Mouse (Mus musculus): ENCODE results near the gene Fbxo2. TPM values are rescaled to one million over a fixed set of nuclear protein-coding genes. Genes with fewer than 3 reads are reported as not detected.
A peak's percentile ranks its signal among the peaks of the same experiment; 100 is the strongest.

The Fbxo2 gene
- polyA plus RNA-seq, 1 experiment from 2014 or later, result 0.50 TPM

DNA sequence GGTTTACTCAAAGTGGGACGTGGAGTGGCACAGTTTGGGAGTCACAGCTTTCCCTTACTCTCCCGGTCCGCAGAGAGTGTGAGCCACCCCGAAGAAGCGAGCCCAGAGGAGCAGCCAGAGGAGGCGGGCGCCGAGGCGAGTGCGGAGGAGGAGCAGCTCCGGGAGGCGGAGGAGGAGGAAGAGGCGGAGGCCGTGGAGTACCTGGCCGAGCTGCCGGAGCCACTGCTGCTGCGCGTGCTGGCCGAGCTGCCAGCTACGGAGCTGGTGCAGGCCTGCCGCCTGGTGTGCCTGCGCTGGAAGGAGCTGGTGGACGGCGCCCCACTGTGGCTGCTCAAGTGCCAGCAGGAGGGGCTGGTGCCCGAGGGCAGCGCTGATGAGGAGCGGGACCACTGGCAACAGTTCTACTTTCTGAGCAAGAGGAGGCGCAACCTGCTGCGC lies 3.6 kb downstream of the Fbxo2 start:
- Histone ChIP-seq H3K9me3 (ENCODE audit: control insufficient read depth, low read length) (no peaks in the 10 kb centered on the region), H3K36me3 (ENCODE audit: control insufficient read depth, insufficient read depth, low read length) (no peaks in the 10 kb centered on the region), H3K27ac (ENCODE audit: low read depth) (no peak overlapping the region), H3K27me3 (replicated peaks; ENCODE audit: control insufficient read depth, insufficient read depth, low read length) (peaks cover 76% of the 10 kb centered on the region), H3K4me2 (ENCODE audit: low read length) (peak overlapping the region; percentile 28), H3K9ac (ENCODE audit: low read length) (no peak overlapping the region), H3K4me1 (replicated peaks; ENCODE audit: control insufficient read depth, insufficient read depth, low read length) (no peaks in the 10 kb centered on the region; the same call in 1 of the 2 replicates), H3K4me3 (ENCODE audit: low read depth, low read length) (peak overlapping the region; percentile 8)
- no peak; the same call in 1 of the 2 replicates for ATAC-seq (replicated peaks; ENCODE audit: low FRiP score, low TSS enrichment, low read depth)
- under 1% methylated on average over 29 of the region's 29 CpGs for WGBS
- DNase-seq (ENCODE audit: low spot score), result peak; percentile 78

DNA sequence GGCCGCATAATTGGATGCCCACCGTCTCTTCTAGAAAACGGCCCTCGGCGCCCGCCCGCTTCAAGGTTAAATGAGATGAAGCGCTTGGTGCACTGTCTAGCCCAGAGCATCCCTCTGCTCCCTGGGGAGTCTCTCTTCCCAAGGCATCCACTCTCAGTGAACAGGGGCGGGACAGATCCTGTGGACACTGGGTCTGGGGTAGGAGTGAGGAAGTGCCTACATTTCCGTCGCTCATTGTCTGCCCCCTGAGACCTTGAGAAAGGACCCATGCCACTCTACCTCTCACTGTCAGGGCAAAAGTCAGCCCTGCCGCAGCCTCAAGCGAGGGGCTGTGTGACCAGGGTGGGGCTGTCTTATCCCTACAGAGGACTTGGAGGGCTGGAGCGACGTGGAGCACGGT lies 4.0 kb downstream of the Fbxo2 start:
- H3K9ac ChIP-seq (ENCODE audit: low read length), result no peak overlapping the region
- no peaks in the 10 kb centered on the region; the same call in 1 of the 2 replicates for H3K4me1 ChIP-seq (replicated peaks; ENCODE audit: control insufficient read depth, insufficient read depth, low read length)
- no peak overlapping the region for H3K27ac ChIP-seq (ENCODE audit: low read depth)
- 3% methylated on average over 16 of the region's 16 CpGs for WGBS
- ATAC-seq (replicated peaks; ENCODE audit: low FRiP score, low TSS enrichment, low read depth) (no peak), DNase-seq (ENCODE audit: low spot score) (no peak)
- H3K9me3 ChIP-seq (ENCODE audit: control insufficient read depth, low read length), result no peaks in the 10 kb centered on the region
- H3K4me3 ChIP-seq (ENCODE audit: low read depth, low read length), result peak overlapping the region; percentile 8; the same call in 1 of the 2 replicates
- H3K4me2 ChIP-seq (ENCODE audit: low read length), result peak overlapping the region; percentile 28
- H3K36me3 ChIP-seq (ENCODE audit: control insufficient read depth, insufficient read depth, low read length), result no peaks in the 10 kb centered on the region
- peaks cover 79% of the 10 kb centered on the region for H3K27me3 ChIP-seq (replicated peaks; ENCODE audit: control insufficient read depth, insufficient read depth, low read length)

DNA sequence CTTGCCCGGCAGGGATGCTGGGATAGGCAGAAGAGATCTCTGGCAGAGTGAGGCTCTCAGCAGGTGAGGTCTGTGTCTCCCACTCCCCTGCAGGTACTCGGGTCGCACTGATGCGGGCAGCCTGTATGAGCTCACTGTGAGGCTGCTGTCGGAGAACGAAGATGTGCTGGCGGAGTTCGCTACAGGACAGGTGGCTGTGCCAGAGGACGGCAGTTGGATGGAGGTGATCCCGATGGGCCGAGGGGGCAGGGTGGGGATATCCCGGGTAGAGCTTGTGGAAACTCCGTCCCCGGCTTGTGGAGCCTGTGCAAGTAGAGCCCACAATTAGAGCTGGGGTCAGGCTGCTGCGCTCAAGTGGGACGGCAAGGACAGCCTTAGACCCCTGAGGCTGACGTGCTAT lies 5.1 kb downstream of the Fbxo2 start:
- Histone ChIP-seq H3K4me1 (replicated peaks; ENCODE audit: control insufficient read depth, insufficient read depth, low read length) (no peaks in the 10 kb centered on the region; the same call in 1 of the 2 replicates), H3K36me3 (ENCODE audit: control insufficient read depth, insufficient read depth, low read length) (no peaks in the 10 kb centered on the region), H3K27me3 (replicated peaks; ENCODE audit: control insufficient read depth, insufficient read depth, low read length) (peaks cover 83% of the 10 kb centered on the region), H3K9me3 (ENCODE audit: control insufficient read depth, low read length) (no peaks in the 10 kb centered on the region), H3K4me3 (ENCODE audit: low read depth, low read length) (no peak overlapping the region), H3K9ac (ENCODE audit: low read length) (no peak overlapping the region), H3K4me2 (ENCODE audit: low read length) (no peak overlapping the region), H3K27ac (ENCODE audit: low read depth) (no peak overlapping the region)
- DNase-seq (ENCODE audit: low spot score) (no peak), ATAC-seq (replicated peaks; ENCODE audit: low FRiP score, low TSS enrichment, low read depth) (no peak)
- 9% methylated on average over 17 of the region's 17 CpGs for WGBS

DNA sequence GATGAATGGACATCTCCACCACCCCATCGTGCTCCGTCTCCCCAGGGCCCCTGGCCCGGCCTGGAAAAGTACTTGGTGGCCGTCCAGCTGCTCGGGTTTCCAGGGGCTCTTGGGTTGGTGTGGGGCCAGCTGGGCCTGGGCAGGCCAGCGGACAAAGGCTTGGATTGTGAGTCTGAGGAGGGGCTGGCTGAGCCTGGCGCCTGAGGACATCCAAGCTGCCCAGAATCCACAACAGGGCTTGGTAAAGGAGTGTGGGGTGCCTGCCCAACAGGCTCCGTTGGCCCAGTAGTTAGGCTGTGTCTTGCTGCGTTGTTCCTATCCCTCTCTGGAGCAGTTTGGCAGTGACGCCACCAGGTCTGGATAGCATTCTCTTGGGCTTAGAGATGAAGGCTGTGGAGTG lies 6.0 kb downstream of the Fbxo2 start:
- Histone ChIP-seq H3K4me2 (ENCODE audit: low read length) (no peak overlapping the region), H3K4me1 (replicated peaks; ENCODE audit: control insufficient read depth, insufficient read depth, low read length) (no peaks in the 10 kb centered on the region), H3K27ac (ENCODE audit: low read depth) (no peak overlapping the region), H3K9ac (ENCODE audit: low read length) (no peak overlapping the region), H3K4me3 (ENCODE audit: low read depth, low read length) (no peak overlapping the region), H3K9me3 (ENCODE audit: control insufficient read depth, low read length) (no peaks in the 10 kb centered on the region), H3K36me3 (ENCODE audit: control insufficient read depth, insufficient read depth, low read length) (no peaks in the 10 kb centered on the region), H3K27me3 (replicated peaks; ENCODE audit: control insufficient read depth, insufficient read depth, low read length) (peaks cover 80% of the 10 kb centered on the region)
- 8% methylated on average over 10 of the region's 10 CpGs for WGBS
- peak; percentile 25; the same call in 1 of the 2 replicates for ATAC-seq (replicated peaks; ENCODE audit: low FRiP score, low TSS enrichment, low read depth)
- peak; percentile 61 for DNase-seq (ENCODE audit: low spot score)

DNA sequence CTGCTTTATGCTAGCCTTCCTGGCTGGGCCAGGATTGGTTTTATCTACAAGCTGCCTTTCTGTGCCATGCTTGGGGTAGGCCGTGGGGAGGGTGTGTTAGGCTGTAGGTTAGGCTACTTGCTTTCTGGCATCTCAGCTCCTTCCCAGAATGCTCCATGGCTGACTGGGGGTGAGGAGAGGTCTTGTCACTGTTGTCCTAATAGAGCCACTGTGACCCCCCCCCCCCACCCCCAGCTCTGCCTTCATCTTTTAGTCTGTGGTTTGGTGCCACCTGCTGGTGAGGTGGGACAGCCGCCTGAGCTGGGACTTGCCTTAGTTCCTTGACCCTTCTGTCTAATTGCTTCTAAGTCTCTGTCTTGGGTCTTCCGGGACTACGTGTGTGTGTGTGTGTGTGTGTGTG lies 6.6 kb downstream of the Fbxo2 start:
- ATAC-seq (replicated peaks; ENCODE audit: low FRiP score, low TSS enrichment, low read depth) (0 out of 2 replicates have a peak, but pooled peaks have one; percentile 14), DNase-seq (ENCODE audit: low spot score) (peak; percentile 79)
- Histone ChIP-seq H3K27ac (ENCODE audit: low read depth) (no peak overlapping the region), H3K4me1 (replicated peaks; ENCODE audit: control insufficient read depth, insufficient read depth, low read length) (no peaks in the 10 kb centered on the region), H3K9me3 (ENCODE audit: control insufficient read depth, low read length) (no peaks in the 10 kb centered on the region), H3K9ac (ENCODE audit: low read length) (no peak overlapping the region), H3K4me3 (ENCODE audit: low read depth, low read length) (no peak overlapping the region), H3K27me3 (replicated peaks; ENCODE audit: control insufficient read depth, insufficient read depth, low read length) (peaks cover 80% of the 10 kb centered on the region), H3K4me2 (ENCODE audit: low read length) (no peak overlapping the region), H3K36me3 (ENCODE audit: control insufficient read depth, insufficient read depth, low read length) (no peaks in the 10 kb centered on the region)
- WGBS, result 15% methylated on average over 4 of the region's 4 CpGs

DNA sequence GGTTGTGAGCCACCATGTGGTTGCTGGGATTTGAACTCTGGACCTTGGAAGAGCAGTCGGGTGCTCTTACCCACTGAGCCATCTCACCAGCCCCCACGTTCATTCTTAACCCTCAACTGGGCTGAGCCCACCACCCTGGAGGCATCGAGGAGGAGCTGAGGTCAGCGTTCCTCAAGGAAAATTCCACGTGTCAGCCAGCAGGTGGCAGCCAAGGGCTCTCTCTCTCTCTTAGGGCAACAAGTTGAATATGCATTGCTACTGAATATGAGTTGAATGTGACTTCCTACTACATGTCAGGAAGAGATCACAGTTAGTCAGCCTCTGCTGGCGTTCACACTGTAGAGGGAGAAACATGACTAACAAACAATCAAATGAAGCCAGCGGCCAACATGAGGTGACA lies 7.9 kb downstream of the Fbxo2 start:
- ATAC-seq (replicated peaks; ENCODE audit: low FRiP score, low TSS enrichment, low read depth), result no peak
- Histone ChIP-seq H3K9me3 (ENCODE audit: control insufficient read depth, low read length) (no peaks in the 10 kb centered on the region), H3K27me3 (replicated peaks; ENCODE audit: control insufficient read depth, insufficient read depth, low read length) (peaks cover 80% of the 10 kb centered on the region), H3K4me1 (replicated peaks; ENCODE audit: control insufficient read depth, insufficient read depth, low read length) (no peaks in the 10 kb centered on the region), H3K9ac (ENCODE audit: low read length) (no peak overlapping the region), H3K4me3 (ENCODE audit: low read depth, low read length) (no peak overlapping the region), H3K4me2 (ENCODE audit: low read length) (no peak overlapping the region), H3K27ac (ENCODE audit: low read depth) (no peak overlapping the region), H3K36me3 (ENCODE audit: control insufficient read depth, insufficient read depth, low read length) (no peaks in the 10 kb centered on the region)
- WGBS, result 26% methylated on average over 7 of the region's 7 CpGs
- peak; percentile 75 for DNase-seq (ENCODE audit: low spot score)

DNA sequence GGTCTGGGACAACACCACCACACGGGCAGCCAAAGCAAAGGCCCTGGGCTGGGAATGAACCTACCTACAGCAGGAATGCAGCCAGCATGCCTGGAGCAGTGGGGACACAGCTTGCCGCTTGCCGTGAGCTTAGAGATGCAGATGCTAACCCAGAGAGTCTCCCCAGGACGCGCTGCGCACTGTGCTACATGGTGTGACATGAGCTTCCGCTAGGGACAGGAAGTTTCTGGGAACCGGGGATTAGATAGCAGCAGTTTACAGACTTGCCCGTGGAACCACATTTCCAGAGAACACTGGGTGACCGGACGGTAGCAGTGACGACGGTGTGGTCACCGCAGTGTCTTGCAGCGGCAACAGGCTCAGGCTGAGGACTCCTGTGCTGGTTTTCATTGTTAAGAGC lies 9.2 kb downstream of the Fbxo2 start:
- ATAC-seq (replicated peaks; ENCODE audit: low FRiP score, low TSS enrichment, low read depth) (no peak), DNase-seq (ENCODE audit: low spot score) (no peak)
- H3K9me3 ChIP-seq (ENCODE audit: control insufficient read depth, low read length), result no peaks in the 10 kb centered on the region
- H3K4me3 ChIP-seq (ENCODE audit: low read depth, low read length), result no peak overlapping the region
- no peaks in the 10 kb centered on the region for H3K4me1 ChIP-seq (replicated peaks; ENCODE audit: control insufficient read depth, insufficient read depth, low read length)
- peaks cover 82% of the 10 kb centered on the region for H3K27me3 ChIP-seq (replicated peaks; ENCODE audit: control insufficient read depth, insufficient read depth, low read length)
- H3K4me2 ChIP-seq (ENCODE audit: low read length), result no peak overlapping the region
- 25% methylated on average over 15 of the region's 15 CpGs for WGBS
- no peak overlapping the region for H3K27ac ChIP-seq (ENCODE audit: low read depth)
- H3K36me3 ChIP-seq (ENCODE audit: control insufficient read depth, insufficient read depth, low read length), result no peaks in the 10 kb centered on the region
- no peak overlapping the region for H3K9ac ChIP-seq (ENCODE audit: low read length)

DNA sequence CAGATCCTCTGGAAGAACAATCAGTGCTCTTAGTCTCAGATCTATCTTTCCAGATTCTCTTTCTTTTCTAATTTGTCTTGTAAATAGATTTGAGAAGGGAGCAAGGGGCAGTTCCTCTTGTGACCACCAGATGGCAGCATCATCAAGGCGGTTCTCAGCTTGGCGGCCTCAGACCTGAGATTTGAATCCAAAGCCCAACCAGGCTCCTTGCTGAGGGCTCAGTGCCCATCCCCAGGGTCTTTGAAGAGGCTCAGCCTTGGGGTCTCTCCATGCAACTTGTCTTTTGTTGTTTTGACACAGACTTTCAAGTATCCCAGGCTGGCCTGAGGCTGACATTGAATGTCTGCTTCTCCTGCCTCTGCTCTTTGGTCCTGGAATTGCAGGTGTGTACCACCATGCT lies 10.4 kb downstream of the Fbxo2 start:
- DNase-seq (ENCODE audit: low spot score), result peak; percentile 80

DNA sequence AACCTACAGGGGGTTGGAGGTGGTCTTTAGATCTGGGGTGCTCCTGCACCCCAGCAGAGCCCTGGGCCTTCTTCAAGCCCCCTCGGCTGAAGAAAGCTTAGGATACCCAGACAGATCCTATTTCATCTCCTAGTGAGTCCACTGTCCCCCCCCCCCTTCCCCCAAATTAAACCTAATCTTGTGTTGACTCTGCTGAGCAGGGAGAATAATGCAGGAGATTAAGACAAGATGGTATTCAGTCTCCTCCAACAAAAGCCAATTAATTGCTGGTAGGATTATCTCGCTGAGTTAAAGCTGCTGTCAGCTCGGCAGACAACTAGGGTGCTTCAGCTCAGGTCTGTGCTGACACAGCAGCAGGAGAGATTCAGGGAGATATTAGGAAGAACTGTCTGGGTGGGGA lies 10.8 kb downstream of the Fbxo2 start:
- Histone ChIP-seq H3K9me3 (ENCODE audit: control insufficient read depth, low read length) (no peaks in the 10 kb centered on the region), H3K4me2 (ENCODE audit: low read length) (no peak overlapping the region), H3K27ac (ENCODE audit: low read depth) (no peak overlapping the region), H3K27me3 (replicated peaks; ENCODE audit: control insufficient read depth, insufficient read depth, low read length) (peaks cover 82% of the 10 kb centered on the region), H3K36me3 (ENCODE audit: control insufficient read depth, insufficient read depth, low read length) (no peaks in the 10 kb centered on the region), H3K4me3 (ENCODE audit: low read depth, low read length) (no peak overlapping the region), H3K9ac (ENCODE audit: low read length) (no peak overlapping the region), H3K4me1 (replicated peaks; ENCODE audit: control insufficient read depth, insufficient read depth, low read length) (no peaks in the 10 kb centered on the region)
- ATAC-seq (replicated peaks; ENCODE audit: low FRiP score, low TSS enrichment, low read depth), result no peak
- 50% methylated on average over 3 of the region's 3 CpGs for WGBS
- DNase-seq (ENCODE audit: low spot score), result no peak

More for the DNA sequence above, 10.4 kb downstream of the Fbxo2 start:
- no peak overlapping the region for H3K27ac ChIP-seq (ENCODE audit: low read depth)
- ATAC-seq (replicated peaks; ENCODE audit: low FRiP score, low TSS enrichment, low read depth), result no peak
- no peak overlapping the region for H3K4me3 ChIP-seq (ENCODE audit: low read depth, low read length)
- H3K4me1 ChIP-seq (replicated peaks; ENCODE audit: control insufficient read depth, insufficient read depth, low read length), result no peaks in the 10 kb centered on the region
- no peaks in the 10 kb centered on the region for H3K36me3 ChIP-seq (ENCODE audit: control insufficient read depth, insufficient read depth, low read length)
- H3K9me3 ChIP-seq (ENCODE audit: control insufficient read depth, low read length), result no peaks in the 10 kb centered on the region
- peaks cover 82% of the 10 kb centered on the region for H3K27me3 ChIP-seq (replicated peaks; ENCODE audit: control insufficient read depth, insufficient read depth, low read length)
- H3K9ac ChIP-seq (ENCODE audit: low read length), result no peak overlapping the region
- 5% methylated on average over 2 of the region's 2 CpGs for WGBS
- H3K4me2 ChIP-seq (ENCODE audit: low read length), result no peak overlapping the region

Data from intestine, embryonic 14.5 days (tissue).